Mouse (Mus musculus): ENCODE measurements around the gene Fhit. TPM values are rescaled to one million over a fixed set of nuclear protein-coding genes. Genes with fewer than 3 reads are reported as not detected.

Fhit gene
- polyA plus RNA-seq, 1 experiment, result 0.25 TPM

DNA sequence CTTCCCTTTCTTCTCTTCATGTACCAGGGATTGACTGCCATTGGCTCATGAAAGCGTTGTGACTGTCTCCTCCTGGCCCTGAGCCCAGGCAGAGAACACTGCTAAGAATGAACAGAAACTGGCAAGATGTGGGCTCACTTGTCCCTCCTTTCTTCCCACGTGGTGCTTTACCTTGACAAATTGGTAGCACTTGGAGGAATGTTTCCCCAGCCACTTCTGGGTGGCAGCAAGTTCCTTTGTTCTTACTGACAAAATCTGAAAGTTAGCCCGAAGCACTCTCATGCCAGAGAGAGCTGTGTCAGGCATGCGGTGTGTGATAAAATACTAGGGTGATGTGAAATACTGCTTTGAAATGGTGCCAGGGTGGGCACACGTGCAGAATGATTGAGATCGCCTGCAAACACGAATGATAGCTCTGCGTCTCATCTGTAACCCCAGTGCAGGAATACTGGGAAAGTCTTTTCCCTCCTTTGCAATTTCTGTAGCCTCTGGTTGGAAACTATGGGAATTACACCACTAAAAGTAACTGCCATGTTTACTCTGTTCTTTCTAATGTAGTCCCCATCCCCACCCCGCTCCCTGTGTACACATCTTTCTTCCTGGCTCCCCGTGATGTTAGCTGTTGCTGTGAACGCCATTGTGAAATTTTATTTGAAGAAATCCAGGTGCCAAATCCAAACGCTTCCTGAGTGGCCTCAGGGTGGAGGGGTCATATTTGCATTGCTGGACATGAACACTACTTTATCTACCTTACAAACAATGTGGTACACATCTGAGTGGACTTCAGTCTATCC, 1555.1 kb downstream of the Fhit start:
- H3K4me3 ChIP-seq (replicated peaks), result no peak overlapping the region
- TF ChIP-seq FLI1 (IDR thresholded peaks at IDR 0.05; ENCODE audit: low read length), result no peak
- TF ChIP-seq GATA1 (IDR thresholded peaks at IDR 0.05; ENCODE audit: borderline replicate concordance, low read length), result no peak
- 0 out of 2 replicates have a peak, but pooled peaks cover 2% of the 10 kb centered on the region for H3K9me3 ChIP-seq
- no peaks in the 10 kb centered on the region for H3K27me3 ChIP-seq (replicated peaks)
- peaks cover 12% of the 10 kb centered on the region for H3K4me1 ChIP-seq
- no peaks in the 10 kb centered on the region for H3K36me3 ChIP-seq (replicated peaks; ENCODE audit: low read length)

DNA sequence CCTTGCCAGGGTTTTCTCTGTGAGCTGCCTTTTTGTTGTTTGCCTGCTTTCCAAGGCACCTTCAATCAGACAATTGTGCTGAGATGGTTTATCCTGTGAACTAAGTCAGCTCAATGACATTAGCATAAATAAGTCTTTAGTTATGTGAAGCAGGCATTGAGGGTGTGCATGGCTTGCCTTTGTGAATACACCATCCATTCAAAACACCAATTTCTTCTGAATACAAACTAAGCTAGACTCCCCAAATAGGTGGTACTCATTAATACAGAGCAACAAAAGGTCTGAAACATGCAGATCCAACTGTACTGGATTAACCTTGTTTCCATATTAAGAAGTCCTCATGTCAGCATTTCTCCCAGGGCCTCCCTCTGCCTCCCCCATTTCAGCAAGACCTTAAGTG, 1561.6 kb downstream of the Fhit start:
- Histone ChIP-seq H3K4me3 (replicated peaks) (no peak overlapping the region), H3K9me3 (0 out of 2 replicates have a peak, but pooled peaks cover 2% of the 10 kb centered on the region), H3K36me3 (replicated peaks; ENCODE audit: low read length) (no peaks in the 10 kb centered on the region), H3K4me1 (peaks cover 5% of the 10 kb centered on the region; the same call in 1 of the 2 replicates), H3K27me3 (replicated peaks) (no peaks in the 10 kb centered on the region)
- TF ChIP-seq FLI1 (IDR thresholded peaks at IDR 0.05; ENCODE audit: low read length) (no peak), GATA1 (IDR thresholded peaks at IDR 0.05; ENCODE audit: borderline replicate concordance, low read length) (no peak)

DNA sequence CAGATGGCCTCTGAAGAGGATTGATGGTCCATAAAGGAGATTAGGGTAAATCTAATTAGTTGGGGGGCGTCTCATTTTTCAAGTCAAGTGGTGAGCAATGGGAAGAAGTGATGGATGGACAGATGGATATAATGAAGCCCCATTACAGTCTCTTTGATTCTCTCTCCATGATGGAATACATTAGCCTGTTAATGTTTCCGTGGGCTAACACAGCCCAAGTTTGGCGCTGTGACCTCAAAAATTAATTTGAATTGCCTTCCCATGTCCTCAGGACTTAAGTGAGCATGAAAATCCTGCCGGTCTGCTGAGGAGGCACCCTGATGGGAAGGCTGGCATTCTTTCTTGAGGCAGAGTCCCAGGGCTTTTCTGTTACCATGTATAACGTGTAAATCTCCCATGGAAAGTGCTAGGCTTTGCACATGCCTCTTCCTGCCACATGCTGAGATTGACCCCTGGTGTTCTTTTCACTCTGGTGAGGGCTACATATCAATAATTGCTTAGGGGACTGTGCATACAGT, 1564.3 kb downstream of the Fhit start:
- TF ChIP-seq GATA1 (IDR thresholded peaks at IDR 0.05; ENCODE audit: borderline replicate concordance, low read length), result no peak
- no peak for TF ChIP-seq FLI1 (IDR thresholded peaks at IDR 0.05; ENCODE audit: low read length)
- peaks cover 5% of the 10 kb centered on the region; the same call in 1 of the 2 replicates for H3K4me1 ChIP-seq
- H3K9me3 ChIP-seq, result no peaks in the 10 kb centered on the region
- H3K4me3 ChIP-seq (replicated peaks), result no peak overlapping the region
- no peaks in the 10 kb centered on the region for H3K27me3 ChIP-seq (replicated peaks)
- H3K36me3 ChIP-seq (replicated peaks; ENCODE audit: low read length), result no peaks in the 10 kb centered on the region

- H3K9me3 ChIP-seq, result 0 out of 2 replicates have a peak, but pooled peaks cover 4% of the 10 kb centered on the region
- H3K27me3 ChIP-seq (replicated peaks), result no peaks in the 10 kb centered on the region
- no peaks in the 10 kb centered on the region for H3K4me1 ChIP-seq
- TF ChIP-seq GATA1 (IDR thresholded peaks at IDR 0.05; ENCODE audit: borderline replicate concordance, low read length) (no peak), FLI1 (IDR thresholded peaks at IDR 0.05; ENCODE audit: low read length) (no peak)
- H3K4me3 ChIP-seq (replicated peaks), result no peak overlapping the region
- no peaks in the 10 kb centered on the region for H3K36me3 ChIP-seq (replicated peaks; ENCODE audit: low read length)
These were observed 1572.7 kb downstream of the Fhit start for GRCm38 (mm10) chr14:9589121-9589520.

- no peak overlapping the region for H3K4me3 ChIP-seq (replicated peaks)
- TF ChIP-seq GATA1 (IDR thresholded peaks at IDR 0.05; ENCODE audit: borderline replicate concordance, low read length), result no peak
- TF ChIP-seq FLI1 (IDR thresholded peaks at IDR 0.05; ENCODE audit: low read length), result no peak
- H3K4me1 ChIP-seq, result no peaks in the 10 kb centered on the region
- H3K27me3 ChIP-seq (replicated peaks), result no peaks in the 10 kb centered on the region
- H3K9me3 ChIP-seq, result 0 out of 2 replicates have a peak, but pooled peaks cover 4% of the 10 kb centered on the region
- no peaks in the 10 kb centered on the region for H3K36me3 ChIP-seq (replicated peaks; ENCODE audit: low read length)
These were observed 1573.9 kb downstream of the Fhit start for GRCm38 (mm10) chr14:9587900-9588299.

GRCm38 (mm10) chr14:9583227-9584155, 1578.3 kb downstream of the Fhit start:
- Histone ChIP-seq H3K4me3 (replicated peaks) (no peak overlapping the region), H3K9me3 (0 out of 2 replicates have a peak, but pooled peaks cover 4% of the 10 kb centered on the region), H3K27me3 (replicated peaks) (no peaks in the 10 kb centered on the region), H3K36me3 (replicated peaks; ENCODE audit: low read length) (no peaks in the 10 kb centered on the region), H3K4me1 (no peaks in the 10 kb centered on the region)
- no peak for TF ChIP-seq GATA1 (IDR thresholded peaks at IDR 0.05; ENCODE audit: borderline replicate concordance, low read length)

DNA sequence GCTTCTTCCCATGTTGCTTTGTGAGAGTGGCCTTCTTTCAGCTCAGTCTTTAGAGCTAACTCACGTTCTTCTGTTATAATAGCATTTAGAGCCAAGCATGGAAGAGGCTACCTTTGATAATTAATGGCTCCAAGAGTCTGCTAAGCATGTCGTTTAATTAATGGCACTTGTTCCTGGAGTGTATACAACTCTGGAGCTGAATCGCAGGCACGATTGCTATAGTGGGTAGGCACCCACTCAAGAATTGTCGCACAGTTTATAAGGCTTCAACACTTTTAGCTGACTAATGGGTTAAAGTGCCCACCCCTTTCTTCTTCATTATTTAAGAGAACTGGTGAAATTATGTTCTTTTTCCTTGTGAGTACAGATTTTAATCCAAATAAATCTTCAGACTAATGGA, 1605.5 kb downstream of the Fhit start:
- no peaks in the 10 kb centered on the region for H3K36me3 ChIP-seq (replicated peaks; ENCODE audit: low read length)
- no peaks in the 10 kb centered on the region for H3K27me3 ChIP-seq (replicated peaks)
- H3K9me3 ChIP-seq, result no peaks in the 10 kb centered on the region
- no peak overlapping the region for H3K4me3 ChIP-seq (replicated peaks)
- peaks cover 10% of the 10 kb centered on the region for H3K4me1 ChIP-seq
- no peak for TF ChIP-seq FLI1 (IDR thresholded peaks at IDR 0.05; ENCODE audit: low read length)

- H3K4me3 ChIP-seq (replicated peaks), result no peak overlapping the region
- TF ChIP-seq FLI1 (IDR thresholded peaks at IDR 0.05; ENCODE audit: low read length), result no peak
- TF ChIP-seq GATA1 (IDR thresholded peaks at IDR 0.05; ENCODE audit: borderline replicate concordance, low read length), result no peak
These were observed 1606.0 kb downstream of the Fhit start for GRCm38 (mm10) chr14:9555807-9556206.

DNA sequence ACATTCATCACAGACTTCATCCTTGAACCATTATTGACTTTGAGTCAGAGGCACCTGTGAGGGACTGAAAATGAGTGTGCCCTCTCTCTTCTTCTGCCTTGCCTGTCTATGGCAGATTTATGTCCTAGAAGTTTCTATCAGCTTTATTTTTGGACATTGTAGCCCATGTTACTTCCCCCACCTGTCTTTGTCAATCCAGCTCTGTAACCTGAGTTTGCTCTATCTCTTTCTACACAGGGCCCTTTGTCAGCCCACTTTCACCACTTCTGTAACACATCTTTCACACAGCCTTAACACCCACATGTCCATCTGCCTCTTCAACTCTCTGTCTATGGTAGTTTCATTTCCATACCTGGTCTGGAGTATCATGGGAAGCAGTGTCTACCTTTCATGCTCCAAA, 1609.7 kb downstream of the Fhit start:
- TF ChIP-seq GATA1 (IDR thresholded peaks at IDR 0.05; ENCODE audit: borderline replicate concordance, low read length) (no peak), FLI1 (IDR thresholded peaks at IDR 0.05; ENCODE audit: low read length) (no peak)

More at GRCm38 (mm10) chr14:9555807-9556206, 1606.0 kb downstream of the Fhit start:
- Histone ChIP-seq H3K36me3 (replicated peaks; ENCODE audit: low read length) (no peaks in the 10 kb centered on the region), H3K4me1 (peaks cover 10% of the 10 kb centered on the region), H3K9me3 (no peaks in the 10 kb centered on the region), H3K27me3 (replicated peaks) (no peaks in the 10 kb centered on the region)

More for the DNA sequence above, 1609.7 kb downstream of the Fhit start:
- Histone ChIP-seq H3K4me1 (peaks cover 21% of the 10 kb centered on the region), H3K36me3 (replicated peaks; ENCODE audit: low read length) (no peaks in the 10 kb centered on the region), H3K9me3 (no peaks in the 10 kb centered on the region), H3K27me3 (replicated peaks) (no peaks in the 10 kb centered on the region), H3K4me3 (replicated peaks) (no peak overlapping the region)

All from megakaryocyte, embryonic 14.5 days (primary cell).